17 mouse cellular contexts compared by ENCODE assay signal in genomic region chr2:77034112-77034511, GRCm38 (mm10). TPM values are rescaled to one million over a fixed set of nuclear protein-coding genes. Genes with fewer than 3 reads are reported as not detected.
DNase-seq lines count a peak whose midpoint lies in the region; ATAC-seq and TF ChIP-seq lines count a peak whose summit lies in the region.
"Had no signal": no experiment of that assay in that cellular context is flagged by ENCODE, and none has a peak within 500 bp of the region (broad histone marks: within the 10 kb centered on the region; RNA-seq: fewer than 3 reads in every experiment).

No protein-coding gene starts in this region.

- no peak overlapping the region for H3K4me3 ChIP-seq in limb, embryonic 14.5 days (replicated peaks; ENCODE audit: low read length)
- H3K4me3 ChIP-seq in limb, embryonic 10.5 days = no peak overlapping the region
- H3K4me3 ChIP-seq in heart, embryonic 12.5 days = no peak overlapping the region
- H3K4me3 ChIP-seq in liver, embryonic 11.5 days (ENCODE audit: low read depth, low read length) = no peak overlapping the region
- H3K4me3 ChIP-seq in hindbrain, embryonic 12.5 days = no peak overlapping the region
- H3K4me3 ChIP-seq: limb, embryonic 13.5 days; stomach, embryonic 15.5 days had no signal

- no peak overlapping the region for H3K27ac ChIP-seq in limb, embryonic 14.5 days (replicated peaks; ENCODE audit: low read depth, low read length)
- H3K27ac ChIP-seq in limb, embryonic 10.5 days = no peak overlapping the region
- H3K27ac ChIP-seq in heart, embryonic 12.5 days (ENCODE audit: poor library complexity, severe bottlenecking) = peak overlapping the region; percentile 81
- H3K27ac ChIP-seq in liver, embryonic 11.5 days (ENCODE audit: low read depth, low read length) = no peak overlapping the region
- no peak overlapping the region for H3K27ac ChIP-seq in hindbrain, embryonic 12.5 days
- H3K27ac ChIP-seq: limb, embryonic 13.5 days; stomach, embryonic 15.5 days had no signal

- no peak overlapping the region for H3K9ac ChIP-seq in limb, embryonic 14.5 days (ENCODE audit: low read depth, low read length, severe bottlenecking)
- H3K9ac ChIP-seq in heart, embryonic 12.5 days = no peak overlapping the region
- no peak overlapping the region for H3K9ac ChIP-seq in liver, embryonic 11.5 days (ENCODE audit: low read depth, low read length)
- no peak overlapping the region for H3K9ac ChIP-seq in hindbrain, embryonic 12.5 days
- H3K9ac ChIP-seq: limb, embryonic 13.5 days; stomach, embryonic 15.5 days had no signal

- DNase-seq in frontal cortex, postnatal 25 days (ENCODE audit: low spot score in 2 of 2) = no peak
- DNase-seq in limb, embryonic 14.5 days (ENCODE audit: low spot score) = peak; percentile 18
- no peak for DNase-seq in limb, embryonic 10.5 days (ENCODE audit: low spot score)
- no peak for DNase-seq in liver, embryonic 11.5 days (ENCODE audit: low spot score)
- DNase-seq: cerebellum, adult 11-12 months; kidney, postnatal 25 days; lung, adult 2 months; midbrain, embryonic 14.5 days; thymus, postnatal 14 days had no signal

- no peak overlapping the region for H3K4me2 ChIP-seq in limb, embryonic 14.5 days (replicated peaks; ENCODE audit: low read depth, low read length, severe bottlenecking)
- H3K4me2 ChIP-seq in heart, embryonic 12.5 days = no peak overlapping the region
- no peak overlapping the region for H3K4me2 ChIP-seq in liver, embryonic 11.5 days
- H3K4me2 ChIP-seq in hindbrain, embryonic 12.5 days (replicated peaks) = no peak overlapping the region
- H3K4me2 ChIP-seq: limb, embryonic 13.5 days; stomach, embryonic 15.5 days had no signal

- peak; percentile 91 for ATAC-seq in frontal cortex, adult (ENCODE audit: low TSS enrichment)
- peak; percentile 71; the same call in 1 of the 2 replicates for ATAC-seq in limb, embryonic 14.5 days (ENCODE audit: low FRiP score, low read depth)
- no peak; the same call in 1 of the 2 replicates for ATAC-seq in heart, embryonic 12.5 days (ENCODE audit: insufficient number of reproducible peaks, low FRiP score)
- no peak for ATAC-seq in liver, embryonic 11.5 days (replicated peaks; ENCODE audit: low FRiP score)
- ATAC-seq in hindbrain, embryonic 12.5 days (ENCODE audit: low FRiP score) = no peak
- ATAC-seq: forebrain, embryonic 14.5 days; intestine, postnatal 0 days had no signal

- H3K4me1 ChIP-seq in limb, embryonic 14.5 days (ENCODE audit: control insufficient read depth, insufficient read depth, low read length) = no peaks in the 10 kb centered on the region
- no peaks in the 10 kb centered on the region for H3K4me1 ChIP-seq in limb, embryonic 10.5 days
- H3K4me1 ChIP-seq in heart, embryonic 12.5 days (replicated peaks) = peaks cover 11% of the 10 kb centered on the region
- no peaks in the 10 kb centered on the region for H3K4me1 ChIP-seq in liver, embryonic 11.5 days (replicated peaks; ENCODE audit: control insufficient read depth, insufficient read depth, low read length)
- H3K4me1 ChIP-seq in hindbrain, embryonic 12.5 days = no peaks in the 10 kb centered on the region
- H3K4me1 ChIP-seq: limb, embryonic 13.5 days; stomach, embryonic 15.5 days had no signal

- H3K36me3 ChIP-seq in limb, embryonic 14.5 days (ENCODE audit: control insufficient read depth, insufficient read depth, low read length) = no peaks in the 10 kb centered on the region
- H3K36me3 ChIP-seq in limb, embryonic 10.5 days = no peaks in the 10 kb centered on the region
- H3K36me3 ChIP-seq in heart, embryonic 12.5 days = peaks cover 50% of the 10 kb centered on the region
- no peaks in the 10 kb centered on the region for H3K36me3 ChIP-seq in liver, embryonic 11.5 days (ENCODE audit: control insufficient read depth, insufficient read depth, low read length)
- no peaks in the 10 kb centered on the region for H3K36me3 ChIP-seq in hindbrain, embryonic 12.5 days
- H3K36me3 ChIP-seq: G1E; limb, embryonic 13.5 days; stomach, embryonic 15.5 days had no signal

- WGBS in limb, embryonic 14.5 days = 72% methylated on average over 4 of the region's 4 CpGs
- 90% methylated on average over 4 of the region's 4 CpGs for WGBS in limb, embryonic 10.5 days
- 60% methylated on average over 4 of the region's 4 CpGs for WGBS in heart, embryonic 12.5 days
- 76% methylated on average over 4 of the region's 4 CpGs for WGBS in liver, embryonic 11.5 days
- 87% methylated on average over 4 of the region's 4 CpGs for WGBS in hindbrain, embryonic 12.5 days

- no peaks in the 10 kb centered on the region for H3K9me3 ChIP-seq in limb, embryonic 14.5 days (ENCODE audit: control insufficient read depth, low read length)
- H3K9me3 ChIP-seq in limb, embryonic 10.5 days (replicated peaks) = no peaks in the 10 kb centered on the region
- H3K9me3 ChIP-seq in heart, embryonic 12.5 days (replicated peaks) = no peaks in the 10 kb centered on the region
- H3K9me3 ChIP-seq in liver, embryonic 11.5 days (ENCODE audit: control insufficient read depth, low read length) = no peaks in the 10 kb centered on the region
- no peaks in the 10 kb centered on the region for H3K9me3 ChIP-seq in hindbrain, embryonic 12.5 days (replicated peaks)
- H3K9me3 ChIP-seq: limb, embryonic 13.5 days; stomach, embryonic 15.5 days had no signal

- TF ChIP-seq POLR2A in limb, embryonic 14.5 days (IDR thresholded peaks at IDR 0.05; ENCODE audit: borderline replicate concordance, extremely low read depth, insufficient read depth, insufficient read length) = no peak

- no peaks in the 10 kb centered on the region for H3K27me3 ChIP-seq in limb, embryonic 14.5 days (ENCODE audit: control insufficient read depth, insufficient read depth, low read length)
- no peaks in the 10 kb centered on the region for H3K27me3 ChIP-seq in limb, embryonic 10.5 days (ENCODE audit: low read depth, poor library complexity, severe bottlenecking)
- H3K27me3 ChIP-seq in heart, embryonic 12.5 days (replicated peaks) = no peaks in the 10 kb centered on the region
- no peaks in the 10 kb centered on the region for H3K27me3 ChIP-seq in liver, embryonic 11.5 days (replicated peaks; ENCODE audit: control insufficient read depth, insufficient read depth, low read length)
- no peaks in the 10 kb centered on the region for H3K27me3 ChIP-seq in hindbrain, embryonic 12.5 days
- H3K27me3 ChIP-seq: limb, embryonic 13.5 days; stomach, embryonic 15.5 days had no signal

RNA-seq across cellular contexts. Expression of gene Ttn, which starts 51.8 kb away (rescaled TPM):
- 10.1 and 15.8 TPM in 2 replicates for polyA plus RNA-seq in limb, embryonic 14.5 days (2012; rRNA removed)
- polyA plus RNA-seq in limb, embryonic 14.5 days (2014; fragmentation: Nextera tagmentation; extraction: Ambion mirVana) = 81.1 and 99.0 TPM in 2 replicates
- 0.28 and 1.9 TPM in 2 replicates for polyA plus RNA-seq in limb, embryonic 10.5 days (2016; fragmentation: Nextera tagmentation; extraction: Ambion mirVana)
- 570 and 652 TPM in 2 replicates for polyA plus RNA-seq in heart, embryonic 12.5 days (2016; fragmentation: Nextera tagmentation; extraction: Ambion mirVana)
- 1.7 and 4.5 TPM in 2 replicates for polyA plus RNA-seq in liver, embryonic 11.5 days (2014; fragmentation: Nextera tagmentation; extraction: Ambion mirVana)
- 2.5 and 19.0 TPM in 2 replicates for polyA plus RNA-seq in hindbrain, embryonic 12.5 days (2016; fragmentation: Nextera tagmentation; extraction: Ambion mirVana)
- polyA plus RNA-seq: G1E had no signal

Comparison
In these comparisons a context has a peak if more than half of its experiments do, and no peak if none do; other contexts are left out.
1. ATAC-seq: peak in frontal cortex, adult (single experiment) and limb, embryonic 14.5 days (single experiment); none in heart, embryonic 12.5 days (single experiment), liver, embryonic 11.5 days (single experiment) and hindbrain, embryonic 12.5 days (single experiment).